Mouse (Mus musculus) kidney, postnatal 0 days (tissue): Measurements from ENCODE around the gene Gm20388. TPM values are rescaled to one million over a fixed set of nuclear protein-coding genes. Genes with fewer than 3 reads are reported as not detected.
A peak's percentile ranks its signal among the peaks of the same experiment; 100 is the strongest.

Experiments used
- ATAC-seq: fragments of 200-750 bp; cut with Nextera tagmentation; replicated peaks from 2 replicates; pipeline ENCODE4 v1.8.0; 2017; ENCODE audit warnings: low read depth, moderate number of reproducible peaks, moderate TSS enrichment, moderate library complexity; ENCODE audit not compliant: low FRiP score
- DNase-seq: peaks from one replicate; pipeline ENCODE4 v3.0.0-alpha.2; 2016; ENCODE audit warnings: low spot score
- H3K27ac ChIP-seq: fragments of 300-500 bp; sonication (generic); 2 replicates; pipeline ENCODE4 v1.5.1; 2014; ENCODE audit warnings: mild to moderate bottlenecking
- H3K27me3 ChIP-seq: fragments of 300-500 bp; sonication (generic); 2 replicates; pipeline ENCODE4 v1.6.1; 2014; ENCODE audit warnings: low read length, mixed read lengths; ENCODE audit not compliant: insufficient read depth
- H3K36me3 ChIP-seq: fragments of 300-500 bp; sonication (generic); 2 replicates; pipeline ENCODE4 v1.6.1; 2014; ENCODE audit warnings: low read length, mixed read lengths; ENCODE audit not compliant: insufficient read depth
- H3K4me1 ChIP-seq: fragments of 300-500 bp; sonication (generic); replicated peaks from 2 replicates; pipeline ENCODE4 v1.6.1; 2014; ENCODE audit warnings: antibody characterized with exemption, low read length, mixed read lengths; ENCODE audit not compliant: insufficient read depth
- H3K4me2 ChIP-seq: fragments of 300-500 bp; sonication (generic); 2 replicates; pipeline ENCODE4 v1.6.1; 2014; ENCODE audit warnings: mild to moderate bottlenecking, low read length, moderate library complexity, mixed read lengths
- H3K4me3 ChIP-seq: fragments of 300-500 bp; sonication (generic); replicated peaks from 2 replicates; pipeline ENCODE4 v1.5.1; 2014; ENCODE audit warnings: low read depth, low read length
- H3K9ac ChIP-seq: fragments of 300-500 bp; sonication (generic); 2 replicates; pipeline ENCODE4 v1.6.1; 2014; ENCODE audit warnings: low read depth, low read length
- H3K9me3 ChIP-seq: fragments of 300-500 bp; sonication (generic); replicated peaks from 2 replicates; pipeline ENCODE4 v1.6.1; 2016; ENCODE audit warnings: low read length, inconsistent platforms, mixed read lengths
- CTCF ChIP-seq: IDR thresholded peaks from 2 replicates; pipeline ENCODE4 v1.5.1; 2016; ENCODE audit warnings: antibody characterized with exemption, low read depth, mild to moderate bottlenecking, moderate library complexity
- WGBS: fragments of 180-500 bp; shearing (Covaris S2); extraction: QIAGEN DNeasy Blood & Tissue Kit; methylation state at CpG from one replicate; pipeline ENCODE4 v1.1.7; 2014; 5-methylcytosine and 5-hydroxymethylcytosine counted together
- polyA plus RNA-seq: library from polyadenylated mRNA; unstranded; fragments of >200 nt; fragmentation: Nextera tagmentation; extraction: Ambion mirVana; gene quantifications from 2 replicates; pipeline ENCODE4 v1.2.1, GENCODE M21; 2015

The Gm20388 gene
- polyA plus RNA-seq, 1 experiment from 2014 or later = not detected

GRCm38 (mm10) chr8:120534504-120535368 lies 624.1 kb downstream of the Gm20388 start:
- H3K27ac ChIP-seq = no peak overlapping the region
- no peaks in the 10 kb centered on the region for H3K36me3 ChIP-seq
- no peaks in the 10 kb centered on the region for H3K27me3 ChIP-seq
- H3K9me3 ChIP-seq = no peaks in the 10 kb centered on the region
- 16% methylated on average over 14 of the region's 14 CpGs for WGBS
- DNase-seq (peak; percentile 95), ATAC-seq (0 out of 2 replicates have a peak, but pooled peaks have one; percentile 15)
- H3K4me2 ChIP-seq = no peak overlapping the region
- H3K9ac ChIP-seq = no peak overlapping the region
- H3K4me1 ChIP-seq = peaks cover 61% of the 10 kb centered on the region
- H3K4me3 ChIP-seq = no peak overlapping the region
- TF ChIP-seq CTCF = peak; percentile 98

DNA sequence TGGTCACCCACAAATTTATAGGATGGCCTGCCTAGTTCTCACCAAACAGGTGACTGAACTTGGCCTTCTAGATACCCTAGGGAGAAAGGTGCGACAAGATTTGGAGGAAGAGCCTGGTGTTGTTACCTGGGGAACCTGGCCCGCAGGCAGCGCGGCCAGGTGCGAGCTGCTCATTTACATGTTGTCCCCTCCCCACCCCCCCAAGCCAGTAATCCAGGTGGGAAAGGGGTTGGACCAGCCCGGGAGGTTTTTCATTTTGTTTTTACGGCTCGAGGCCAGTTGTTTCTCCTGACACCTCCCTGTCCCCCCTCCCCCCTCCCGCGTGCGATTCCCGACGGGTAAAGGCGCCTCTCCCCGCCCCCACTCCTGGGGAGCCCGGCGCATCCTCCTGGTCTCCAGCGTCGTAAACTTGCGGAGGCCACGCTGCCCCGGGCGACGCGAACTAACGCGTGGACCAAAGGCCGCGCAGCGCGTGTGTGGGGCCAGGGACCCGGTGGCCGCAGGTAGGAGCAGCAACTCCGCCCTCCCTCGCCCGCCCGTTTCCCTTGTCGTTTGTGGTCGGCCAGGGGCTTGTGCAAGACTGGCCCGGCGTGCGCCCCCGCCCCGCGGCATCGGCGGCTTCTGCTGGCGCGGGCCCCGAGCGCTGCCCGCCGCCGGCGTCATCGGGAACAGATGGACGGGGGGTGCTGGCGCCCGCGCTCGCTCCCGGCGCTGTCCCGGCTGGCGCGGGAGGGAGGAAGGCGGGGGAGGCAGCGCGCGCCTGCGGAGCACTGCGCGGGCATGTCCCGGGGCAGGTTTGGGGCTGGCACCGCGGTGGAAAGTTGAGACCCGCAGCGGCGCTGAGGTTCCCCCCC lies 625.0 kb downstream of the Gm20388 start:
- Histone ChIP-seq H3K9me3 (no peaks in the 10 kb centered on the region), H3K27ac (peak overlapping the region; percentile 96), H3K36me3 (no peaks in the 10 kb centered on the region), H3K4me1 (peaks cover 62% of the 10 kb centered on the region), H3K27me3 (no peaks in the 10 kb centered on the region), H3K4me3 (peak overlapping the region; percentile 58), H3K9ac (peak overlapping the region; percentile 65), H3K4me2 (peak overlapping the region; percentile 99)
- peak; percentile 37 for DNase-seq
- WGBS = under 1% methylated on average over 73 of the region's 79 CpGs
- ATAC-seq = no peak
- TF ChIP-seq CTCF = no peak

GRCm38 (mm10) chr8:120536306-120537206 lies 625.9 kb downstream of the Gm20388 start:
- H3K4me1 ChIP-seq = peaks cover 64% of the 10 kb centered on the region
- no peak for ATAC-seq
- under 1% methylated on average over 61 of the region's 61 CpGs for WGBS
- no peak for DNase-seq
- H3K4me3 ChIP-seq = peak overlapping the region; percentile 58
- H3K9ac ChIP-seq = peak overlapping the region; percentile 65
- no peaks in the 10 kb centered on the region for H3K9me3 ChIP-seq
- no peaks in the 10 kb centered on the region for H3K27me3 ChIP-seq
- H3K36me3 ChIP-seq = no peaks in the 10 kb centered on the region
- TF ChIP-seq CTCF = no peak
- H3K27ac ChIP-seq = peak overlapping the region; percentile 96
- H3K4me2 ChIP-seq = peak overlapping the region; percentile 99

GRCm38 (mm10) chr8:120537207-120537817 lies 626.7 kb downstream of the Gm20388 start:
- WGBS = under 1% methylated on average over 70 of the region's 79 CpGs
- Histone ChIP-seq H3K27me3 (no peaks in the 10 kb centered on the region), H3K9me3 (no peaks in the 10 kb centered on the region), H3K4me2 (peak overlapping the region; percentile 99), H3K9ac (peak overlapping the region; percentile 78), H3K4me1 (peaks cover 60% of the 10 kb centered on the region), H3K36me3 (no peaks in the 10 kb centered on the region), H3K27ac (peak overlapping the region; percentile 96), H3K4me3 (peak overlapping the region; percentile 58)
- ATAC-seq (peak; percentile 43), DNase-seq (peak; percentile 83)
- TF ChIP-seq CTCF = no peak

DNA sequence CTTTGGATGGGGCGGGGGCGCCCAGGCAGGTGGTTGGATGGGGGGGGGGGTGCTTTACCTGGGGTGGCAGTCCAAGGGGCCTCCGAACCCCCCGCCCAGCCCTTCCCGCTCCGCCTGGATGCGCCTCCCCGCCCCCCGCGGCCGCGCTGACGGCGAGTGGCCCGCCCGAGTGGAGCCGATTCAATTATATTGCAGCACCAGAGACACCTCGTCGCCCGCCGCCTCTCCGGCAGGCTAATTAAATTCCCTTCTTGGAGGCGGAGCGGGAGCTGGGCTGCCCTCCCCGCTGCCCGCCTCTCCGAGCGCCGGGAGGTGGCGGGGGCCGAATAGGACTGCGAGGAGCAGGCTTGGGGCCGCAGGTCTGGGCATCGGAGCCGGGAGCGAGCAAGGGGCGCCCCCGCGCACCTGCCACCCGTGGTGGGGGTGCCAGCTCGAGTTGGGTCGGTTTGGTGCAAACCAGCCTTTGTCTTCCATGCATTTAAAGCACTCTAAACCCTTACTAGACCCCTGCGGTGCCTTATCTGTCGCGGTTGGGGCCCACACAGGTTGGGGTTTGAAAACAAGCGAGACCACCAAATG lies 627.3 kb downstream of the Gm20388 start:
- DNase-seq = peak; percentile 84
- Histone ChIP-seq H3K4me1 (peaks cover 57% of the 10 kb centered on the region), H3K27me3 (no peaks in the 10 kb centered on the region), H3K36me3 (no peaks in the 10 kb centered on the region), H3K9ac (peak overlapping the region; percentile 78), H3K9me3 (no peaks in the 10 kb centered on the region), H3K4me2 (peak overlapping the region; percentile 99), H3K27ac (peak overlapping the region; percentile 96), H3K4me3 (peak overlapping the region; percentile 58)
- ATAC-seq = no peak; the same call in 1 of the 2 replicates
- TF ChIP-seq CTCF = 0 out of 2 replicates have a peak, but pooled peaks have one; percentile 3
- WGBS = 3% methylated on average over 43 of the region's 46 CpGs
